Mouse (Mus musculus): Measurements from ENCODE around the gene Hist1h2bh.

Hist1h2bh gene

GRCm38 (mm10) chr13:23506351-23506750 lies 36.8 kb downstream of the Hist1h2bh start:
- no peak for DNase-seq (ENCODE audit: low spot score in 2 of 2)

DNA sequence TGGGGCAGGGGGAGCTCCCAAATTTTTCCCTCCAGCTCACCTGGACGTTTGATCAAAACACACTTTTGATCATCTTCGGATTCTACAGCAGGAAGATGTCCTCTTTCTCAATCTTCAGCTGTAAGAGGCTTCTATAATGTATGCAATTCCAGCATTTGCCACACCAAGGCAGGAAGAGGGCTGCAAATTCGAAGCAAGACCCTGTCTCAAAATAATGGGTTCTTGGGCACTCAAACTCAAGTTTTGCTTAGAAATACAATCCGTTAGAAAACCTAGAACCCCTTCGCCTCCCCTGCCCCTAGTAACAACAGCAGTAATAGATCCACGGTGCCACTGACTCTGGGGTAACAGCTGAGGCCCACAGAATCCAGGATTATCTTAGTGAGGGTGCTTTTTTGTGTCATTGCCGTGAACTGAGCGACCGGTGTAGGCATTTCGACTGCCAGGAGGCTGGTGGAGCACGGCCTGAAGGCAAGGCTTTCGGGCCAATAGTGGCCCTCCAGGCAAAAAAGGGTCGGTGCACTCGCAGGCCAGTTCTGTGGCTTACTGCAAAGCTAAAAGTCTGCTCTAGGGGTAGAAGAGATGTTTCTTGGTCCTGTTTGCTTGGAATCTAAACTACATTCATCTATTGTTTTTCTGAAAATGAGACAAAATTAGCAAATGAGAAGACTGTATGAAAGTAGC lies 37.4 kb downstream of the Hist1h2bh start:
- DNase-seq (ENCODE audit: low spot score in 2 of 2), result no peak

GRCm38 (mm10) chr13:23503797-23504196 lies 39.4 kb downstream of the Hist1h2bh start:
- peak in 1 of 2 experiments; percentile 38 for DNase-seq (ENCODE audit: low spot score in 2 of 2)

DNA sequence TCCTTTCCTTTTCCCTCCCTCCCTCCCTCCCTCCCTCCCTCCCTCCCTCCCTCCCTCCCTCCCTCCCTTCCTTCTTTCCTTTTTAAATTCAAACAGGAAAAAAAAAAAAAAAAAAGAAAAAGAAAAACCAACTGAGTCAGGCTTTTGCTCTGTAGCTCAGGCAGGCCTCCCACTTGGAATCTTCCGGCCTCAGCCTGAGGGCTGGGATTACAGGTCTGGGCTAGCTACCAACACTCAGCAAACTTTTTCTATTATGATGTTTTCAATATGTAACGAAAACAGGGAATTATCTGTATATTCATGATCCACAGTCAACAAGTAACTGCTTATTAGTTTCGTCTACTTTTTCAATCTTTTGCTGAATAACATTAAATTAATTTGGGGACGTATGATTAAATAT lies 40.3 kb downstream of the Hist1h2bh start:
- no peak for DNase-seq (ENCODE audit: low spot score in 2 of 2)

- DNase-seq (ENCODE audit: low spot score in 2 of 2), result no peak
Measured at GRCm38 (mm10) chr13:23502031-23502567, 41.1 kb downstream of the Hist1h2bh start.

DNA sequence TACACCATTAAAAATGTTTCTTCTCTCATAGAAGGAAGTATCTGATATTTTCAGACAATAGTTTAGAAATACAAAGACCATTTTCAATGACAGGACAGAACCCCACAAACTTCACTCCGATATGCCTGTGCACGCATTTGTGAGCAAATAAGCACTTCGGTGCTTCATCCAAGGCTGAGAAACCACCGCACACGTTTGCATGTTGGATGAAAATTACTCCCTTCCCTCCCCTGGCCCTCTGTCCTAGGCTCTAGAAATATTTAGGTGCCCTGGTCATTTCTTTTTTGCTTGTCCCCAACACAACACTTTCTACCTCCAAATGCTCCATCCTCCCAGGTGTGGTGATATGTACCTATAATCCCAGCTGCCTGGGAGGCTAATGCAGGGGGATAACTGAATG lies 41.7 kb downstream of the Hist1h2bh start:
- no peak for DNase-seq (ENCODE audit: low spot score in 2 of 2)

DNA sequence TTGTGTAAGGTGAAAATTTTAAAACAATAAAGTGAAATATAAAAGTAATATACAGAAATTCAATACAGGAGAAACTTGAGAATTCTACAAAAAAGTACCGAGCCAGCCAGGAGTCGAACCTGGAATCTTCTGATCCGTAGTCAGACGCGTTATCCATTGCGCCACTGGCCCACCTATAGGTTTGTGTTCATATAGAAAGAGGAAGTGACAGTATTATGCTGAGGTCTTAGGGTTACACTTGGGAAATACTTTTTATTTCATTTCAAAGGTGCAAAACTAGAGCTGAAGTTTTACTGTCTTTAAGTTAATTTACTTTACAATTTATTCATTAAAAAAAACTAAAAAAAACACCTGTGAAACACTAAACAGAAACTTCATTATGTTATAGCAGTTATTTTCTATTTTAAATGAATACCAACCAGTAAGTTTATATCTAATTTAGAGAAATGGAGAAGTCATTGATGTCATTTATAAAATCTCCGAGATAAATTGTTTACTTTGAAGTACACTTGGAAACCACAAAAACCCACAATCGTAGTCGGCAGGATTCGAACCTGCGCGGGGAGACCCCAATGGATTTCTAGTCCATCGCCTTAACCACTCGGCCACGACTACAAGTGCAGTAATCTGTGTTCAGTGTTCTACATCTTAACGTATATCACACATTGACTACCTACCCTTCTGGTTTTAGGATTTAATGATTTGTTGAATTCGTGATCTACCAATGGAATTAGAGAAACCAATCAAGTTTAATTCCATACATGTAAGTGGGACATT lies 42.6 kb downstream of the Hist1h2bh start:
- DNase-seq (ENCODE audit: low spot score in 2 of 2), result peak in 1 of 2 experiments; percentile 71

DNA sequence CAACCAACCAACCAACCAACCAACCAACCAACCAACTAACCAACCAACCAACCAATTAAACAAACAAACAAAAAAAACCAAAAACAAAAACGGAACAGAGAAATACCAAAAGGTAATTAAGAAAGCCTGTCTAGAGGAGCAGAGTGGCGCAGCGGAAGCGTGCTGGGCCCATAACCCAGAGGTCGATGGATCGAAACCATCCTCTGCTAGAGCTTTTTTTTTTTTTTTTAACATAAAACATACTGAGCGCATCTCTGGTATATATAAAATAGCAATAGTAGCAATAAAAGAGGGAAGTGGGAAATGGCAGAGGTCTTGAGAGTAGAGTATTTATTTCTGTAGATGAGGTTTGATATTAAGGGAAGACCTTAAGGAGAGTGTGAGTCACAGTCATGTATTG lies 43.2 kb downstream of the Hist1h2bh start:
- DNase-seq (ENCODE audit: low spot score in 2 of 2), result no peak

- no peak for DNase-seq (ENCODE audit: low spot score in 2 of 2)
Measured at GRCm38 (mm10) chr13:23498653-23499052, 44.5 kb downstream of the Hist1h2bh start.

DNA sequence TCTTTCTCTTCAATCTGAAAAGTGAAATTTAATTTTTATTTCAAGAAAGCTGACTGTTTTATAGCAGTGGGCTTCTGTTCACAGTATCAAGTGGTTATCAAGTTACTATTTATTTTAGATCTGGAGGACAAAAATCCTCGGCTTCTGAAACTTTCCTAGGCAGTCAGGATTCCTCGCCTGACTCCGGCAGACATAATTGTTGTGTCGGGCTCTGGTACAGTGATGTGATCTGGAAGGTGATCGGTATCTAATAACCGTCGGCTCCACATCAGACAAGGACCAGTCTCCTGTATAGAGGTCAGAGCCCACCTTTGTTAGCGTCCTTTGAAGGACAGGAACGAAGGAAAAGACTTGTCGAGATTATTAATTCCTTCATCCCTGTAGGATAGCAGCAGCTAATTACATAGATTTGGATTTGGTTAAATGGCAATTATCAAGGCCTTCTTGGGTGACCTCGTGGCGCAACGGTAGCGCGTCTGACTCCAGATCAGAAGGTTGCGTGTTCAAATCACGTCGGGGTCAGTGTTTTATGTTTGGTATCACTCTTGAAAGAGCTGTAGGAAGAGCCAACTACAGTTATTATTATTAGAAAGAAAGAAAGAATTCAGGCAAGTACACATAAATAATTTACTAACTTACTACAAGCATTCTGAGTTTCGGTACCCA lies 45.4 kb downstream of the Hist1h2bh start:
- DNase-seq (ENCODE audit: low spot score in 2 of 2), result peak in 1 of 2 experiments; percentile 29

DNA sequence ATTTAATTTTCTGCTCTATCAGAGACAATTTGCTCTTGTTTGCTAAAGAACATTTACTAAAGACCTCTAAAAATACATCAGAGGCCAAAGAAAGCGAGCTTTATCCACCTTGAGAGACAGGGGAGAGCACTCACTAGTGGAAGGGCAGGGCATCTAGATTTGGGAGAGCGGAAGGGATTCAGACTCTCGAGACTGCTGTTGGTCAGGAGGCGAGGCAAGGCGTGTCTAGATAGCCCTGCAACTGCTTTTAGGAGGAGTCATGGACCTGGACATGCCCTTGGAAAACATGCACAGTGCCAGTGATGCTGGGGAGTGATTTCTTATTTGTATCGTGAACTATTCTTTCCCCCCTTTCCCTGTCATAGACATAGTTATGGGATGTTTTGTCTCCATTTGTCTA lies 47.7 kb downstream of the Hist1h2bh start:
- no peak for DNase-seq (ENCODE audit: low spot score in 2 of 2)

GRCm38 (mm10) chr13:23491990-23492389 lies 51.2 kb downstream of the Hist1h2bh start:
- no peak for DNase-seq (ENCODE audit: low spot score in 2 of 2)

Data from frontal cortex, postnatal 10 days (tissue).